Mouse (Mus musculus) forelimb bud, embryonic 11.5 days (tissue): ENCODE results near the gene Colca2.

Experiments used
- DNase-seq: peaks from one replicate; pipeline ENCODE4 v3.0.0-alpha.2; 2012; ENCODE audit warnings: low read depth, low spot score

Gene Colca2

DNA sequence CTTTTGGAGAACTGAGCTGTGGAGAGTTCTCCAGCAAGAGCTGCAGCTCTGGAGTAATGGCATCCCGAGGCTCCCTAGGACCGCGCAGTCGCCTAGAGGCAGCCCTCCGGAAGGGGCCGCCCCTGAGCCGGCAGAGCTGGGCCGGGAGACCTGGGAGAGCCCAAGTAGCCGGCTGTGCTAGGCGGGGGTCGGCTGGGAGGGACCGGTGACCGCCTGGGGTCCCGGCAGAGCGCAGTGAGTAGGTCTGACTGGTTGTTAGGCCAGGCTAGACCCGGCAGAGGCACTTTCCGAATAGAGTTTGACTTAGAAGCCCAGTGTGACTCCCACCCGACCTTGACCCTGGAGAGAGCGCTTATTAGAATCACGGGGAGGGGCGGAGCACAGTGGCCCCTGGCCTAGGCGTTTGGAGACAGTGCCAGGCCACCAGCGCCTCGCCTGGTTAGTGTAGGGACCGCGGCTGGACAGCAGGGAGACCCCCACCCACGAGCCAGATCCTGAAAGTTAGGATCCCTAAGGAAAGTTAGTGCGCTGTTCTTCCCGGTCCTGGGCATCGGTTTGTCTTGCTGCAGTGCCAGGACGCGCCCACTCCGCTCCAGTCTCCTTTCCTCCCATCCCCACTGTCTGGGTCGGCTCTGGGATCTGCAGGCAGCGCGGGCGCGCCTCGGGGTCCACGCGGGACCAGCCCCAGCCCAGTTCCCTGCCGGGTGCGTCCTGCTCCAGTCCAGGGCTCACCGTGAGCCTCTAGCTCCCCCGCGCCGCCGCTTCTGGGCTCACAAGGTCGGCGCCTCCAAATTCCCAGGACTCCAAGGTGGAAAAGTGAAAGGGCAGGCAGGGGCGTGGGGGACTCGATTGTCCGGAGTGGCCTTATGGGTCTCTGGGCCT, at the start of gene Colca2:
Colca2 (minus strand) TSS at position 70 of the 882 bp plus-strand sequence.
- DNase-seq = peak; percentile 78

DNA sequence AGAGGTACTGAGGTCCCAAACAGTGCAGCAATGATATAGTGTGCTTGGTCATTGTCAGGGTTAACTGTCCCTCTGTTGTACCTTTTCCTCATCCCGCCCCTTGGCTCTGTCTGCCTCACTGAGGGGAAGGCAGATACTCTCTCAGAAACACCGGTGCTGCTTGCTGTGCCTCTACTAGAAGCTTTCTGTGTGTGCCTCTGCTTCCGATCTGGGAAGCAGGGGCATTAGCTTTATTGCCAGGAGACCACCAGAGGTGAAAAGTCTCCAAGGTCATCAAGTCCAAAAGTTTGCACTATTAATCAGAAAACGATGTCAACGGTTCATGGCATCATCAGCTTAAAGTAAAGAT, 49.2 kb upstream of the Colca2 start:
- no peak for DNase-seq

DNA sequence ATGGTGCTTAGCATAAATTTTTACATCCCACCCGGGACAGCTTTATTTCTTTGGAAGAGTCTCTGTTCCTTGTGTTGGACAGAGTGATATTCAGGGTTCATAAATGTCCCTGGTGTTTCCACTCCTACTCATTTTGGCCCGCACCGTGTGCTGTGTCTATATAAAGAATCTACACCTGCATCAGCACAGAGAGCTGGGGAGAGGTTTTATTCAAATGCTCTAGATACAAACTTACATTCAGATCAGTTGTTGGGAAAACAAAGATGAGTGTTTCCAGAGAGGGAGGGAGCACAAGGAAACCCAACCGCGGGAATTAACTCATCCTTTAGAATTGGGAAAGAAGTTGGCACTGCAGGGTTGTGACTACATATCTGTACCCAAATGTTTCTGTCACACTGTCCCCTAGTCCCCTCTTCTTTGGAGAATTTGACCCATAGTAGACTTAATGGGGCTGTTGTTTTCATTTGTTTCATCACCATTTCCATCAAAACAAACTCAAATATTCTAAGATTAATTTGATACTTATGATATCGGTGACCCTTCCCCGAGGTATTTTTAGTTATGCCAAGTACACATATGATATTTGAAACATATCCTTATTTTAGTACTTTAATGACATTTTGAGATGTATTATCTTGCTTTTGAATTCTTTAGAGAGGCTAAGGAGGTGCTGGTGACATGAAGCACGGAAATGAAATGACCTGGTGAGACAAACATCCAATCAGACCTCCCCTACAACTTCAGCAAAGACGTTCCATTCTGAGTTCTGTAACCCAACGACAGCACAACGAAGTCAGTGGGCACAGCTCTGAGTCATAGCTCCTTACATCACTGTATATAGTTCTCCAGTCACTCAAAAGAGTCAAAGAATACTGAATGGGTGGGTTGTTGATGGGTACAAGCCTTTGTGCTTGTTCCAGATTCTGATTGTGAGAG, 48.5 kb upstream of the Colca2 start:
- no peak for DNase-seq

DNA sequence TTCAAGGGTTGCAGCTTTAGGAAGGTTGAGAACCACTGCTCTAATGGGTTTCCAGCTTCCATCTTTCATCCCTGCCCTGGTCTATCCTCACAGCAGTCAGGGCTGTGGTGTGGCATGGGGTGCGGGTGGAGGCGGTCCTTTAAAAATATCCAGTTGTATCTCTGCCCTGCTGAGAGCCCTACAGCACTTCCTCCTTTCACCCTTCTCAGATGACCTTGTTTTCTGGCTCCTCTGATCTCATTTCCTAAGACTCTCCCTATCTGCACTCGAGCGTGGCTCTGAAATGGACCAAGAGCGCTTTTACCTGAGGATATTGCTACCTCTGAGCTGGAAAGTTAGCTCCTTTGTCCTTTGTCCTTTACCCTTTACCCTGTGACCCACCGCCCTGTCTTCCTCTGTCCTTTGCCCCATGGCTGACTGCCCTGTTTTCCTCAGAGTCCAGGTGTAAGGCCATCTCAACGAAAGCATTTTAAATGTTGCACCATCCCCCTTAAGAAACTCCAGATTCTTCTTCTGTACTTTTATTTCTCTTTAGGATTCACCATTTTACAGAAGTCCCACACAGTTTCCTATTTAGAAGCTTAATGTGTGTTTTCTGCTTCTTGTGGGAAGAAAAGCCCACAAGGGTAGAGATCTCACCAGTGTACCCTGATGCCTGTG, 46.2 kb upstream of the Colca2 start:
- no peak for DNase-seq

DNA sequence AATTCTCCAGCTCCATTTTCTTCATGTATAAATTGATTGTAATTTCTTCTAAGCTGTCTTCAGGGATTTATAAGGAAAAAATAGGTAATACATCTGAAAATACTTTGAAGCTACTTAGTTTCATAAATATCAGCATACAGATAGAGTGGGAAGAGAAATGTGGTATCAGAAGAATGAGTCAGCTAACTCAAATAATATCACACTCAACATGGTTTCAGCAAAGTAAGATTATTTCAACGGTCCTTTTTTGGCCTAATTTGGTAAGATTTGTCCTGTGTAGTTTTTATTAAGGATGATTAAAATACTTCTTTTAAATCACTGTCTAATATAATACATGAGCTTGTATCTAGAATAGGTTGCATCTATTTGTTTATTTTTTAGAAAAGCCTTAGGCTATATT, 41.7 kb upstream of the Colca2 start:
- DNase-seq = no peak

DNA sequence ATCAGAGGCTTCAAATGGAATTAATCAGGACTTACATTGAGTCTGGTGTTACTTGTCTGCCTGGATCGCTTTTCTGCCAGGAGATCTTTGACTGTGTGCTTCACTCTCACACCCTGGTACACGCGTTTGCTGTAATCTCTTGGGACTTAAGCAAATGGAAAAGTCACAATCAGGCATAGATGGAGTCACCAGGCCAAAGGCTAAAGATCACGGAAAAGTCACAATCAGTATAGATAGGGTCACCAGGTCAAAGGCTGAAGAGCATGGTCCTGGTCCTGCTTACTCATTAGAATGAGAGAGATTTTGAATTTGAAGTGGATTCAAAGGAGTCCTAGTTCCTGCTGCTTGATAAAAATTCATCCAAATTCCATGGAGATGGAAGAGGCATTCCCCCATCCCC, 39.9 kb upstream of the Colca2 start:
- no peak for DNase-seq

DNA sequence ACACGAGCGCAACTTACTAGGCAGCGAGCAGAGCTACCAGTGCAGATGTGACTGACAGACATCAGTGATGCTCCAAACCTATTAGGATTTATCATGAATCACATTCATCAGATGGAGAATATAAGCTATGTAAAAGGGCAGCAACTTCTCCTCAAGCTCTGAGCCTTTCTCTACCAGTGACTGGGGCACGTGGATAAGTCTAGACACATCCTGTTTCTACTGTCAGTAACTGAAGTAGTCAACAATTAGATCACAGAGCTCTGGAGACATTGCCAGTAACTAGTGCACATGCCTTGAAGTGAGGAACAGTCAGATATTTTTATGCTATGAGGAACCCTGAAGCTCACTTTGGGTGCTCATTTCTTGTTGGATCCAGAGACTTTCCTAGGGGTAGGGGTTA, 39.0 kb upstream of the Colca2 start:
- DNase-seq = no peak

DNA sequence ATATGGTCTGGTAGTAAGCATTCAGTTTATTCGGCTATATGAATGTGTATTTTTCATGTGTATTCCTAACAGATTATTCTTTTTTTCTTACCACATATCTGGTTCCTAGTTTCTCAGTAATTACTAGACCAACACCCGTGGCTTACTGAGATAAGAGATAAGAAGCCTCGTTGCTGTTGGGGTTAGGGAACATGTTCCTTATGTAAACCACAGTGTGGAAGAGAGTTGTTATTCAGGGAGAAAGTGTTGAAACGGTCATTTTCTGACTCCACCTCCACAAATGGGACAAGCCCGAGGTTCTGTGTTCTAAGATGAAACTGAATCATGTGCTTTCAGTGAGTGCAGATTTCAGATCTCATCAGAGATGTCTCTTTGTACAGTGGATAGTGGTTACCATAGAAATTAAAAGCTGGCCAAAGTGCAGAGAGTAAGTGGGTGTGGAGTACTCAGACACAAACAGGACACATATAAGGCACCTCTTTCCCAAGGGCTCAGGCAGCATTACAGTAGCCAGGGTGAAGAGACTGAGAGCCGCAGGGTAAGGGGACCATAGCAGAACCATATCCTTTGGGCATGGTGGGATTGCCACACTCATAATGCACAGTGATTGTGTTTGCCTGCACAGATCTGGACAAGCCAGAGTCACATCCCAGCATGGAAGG, 37.2 kb upstream of the Colca2 start:
- no peak for DNase-seq

DNA sequence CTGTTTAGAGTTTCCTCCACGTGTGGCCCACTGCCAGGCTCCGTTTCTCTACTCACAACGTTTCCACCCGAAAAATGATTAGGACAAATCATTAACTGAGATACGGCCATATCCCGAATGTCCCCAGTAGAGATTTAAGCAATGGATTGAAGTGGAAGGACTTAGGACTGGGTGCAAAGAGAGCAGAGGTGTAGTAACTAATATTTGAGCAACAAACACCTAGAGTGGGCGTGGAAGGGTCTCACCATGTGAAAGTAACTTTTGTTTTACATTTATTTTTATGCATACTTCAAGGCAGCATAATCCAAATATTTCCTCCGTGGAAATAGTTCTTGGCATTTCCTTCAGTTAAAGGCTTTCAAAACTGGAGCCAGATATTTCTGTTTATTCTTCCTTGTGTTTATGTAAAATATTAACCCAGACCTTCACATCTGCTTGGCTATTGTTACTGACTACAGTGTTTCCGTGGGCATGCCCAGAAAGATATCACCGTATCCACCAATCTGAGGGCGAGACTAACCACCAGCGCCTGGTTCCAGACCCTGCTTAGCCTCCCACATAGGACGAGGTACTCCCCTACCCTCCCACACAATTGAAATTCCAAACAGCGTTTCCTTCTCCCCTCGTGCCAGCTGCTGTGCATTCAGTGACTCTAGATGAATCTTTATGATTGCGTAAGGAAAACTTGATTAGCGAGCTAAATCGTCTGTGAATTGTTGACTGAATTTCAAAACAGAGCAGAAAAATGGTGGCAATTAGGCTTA, 34.4 kb upstream of the Colca2 start:
- DNase-seq = no peak

DNA sequence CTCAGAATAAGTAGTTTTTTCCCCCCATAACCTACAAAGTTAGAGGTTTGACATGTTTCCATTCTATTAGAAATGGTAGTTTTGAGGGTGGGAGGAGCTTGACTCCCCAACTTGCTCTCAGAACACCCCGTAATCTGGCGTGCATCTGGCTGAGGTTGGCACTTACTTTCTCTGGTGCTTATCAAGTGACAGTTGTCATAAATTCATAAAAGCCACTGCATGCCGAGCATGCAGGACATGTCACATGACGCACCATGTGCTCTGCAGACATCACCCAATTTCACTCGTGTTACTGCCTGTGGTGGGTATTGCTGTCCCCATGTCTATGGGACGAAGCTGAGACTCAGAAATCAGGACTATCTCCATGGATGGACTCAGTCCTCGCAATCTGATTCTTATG, 32.1 kb upstream of the Colca2 start:
- DNase-seq = no peak

DNA sequence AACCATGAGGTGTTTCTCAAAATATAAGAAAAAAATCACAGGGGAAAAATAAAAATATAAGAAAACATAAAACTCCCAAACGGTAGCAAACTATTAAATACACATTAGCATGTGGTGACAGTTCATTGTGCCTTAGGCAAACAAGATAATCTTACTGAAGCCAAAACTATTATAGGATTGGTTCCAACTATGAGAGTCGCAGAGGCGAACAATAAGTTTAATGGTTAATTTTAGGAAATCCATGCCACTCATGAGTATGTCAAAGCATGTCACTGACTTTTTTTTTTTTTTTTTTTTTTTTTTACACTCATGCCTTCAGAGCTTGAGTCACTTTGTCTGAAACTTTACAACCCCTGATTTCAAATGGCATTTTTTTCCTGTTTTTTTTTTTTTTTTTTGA, 28.0 kb upstream of the Colca2 start:
- no peak for DNase-seq

DNA sequence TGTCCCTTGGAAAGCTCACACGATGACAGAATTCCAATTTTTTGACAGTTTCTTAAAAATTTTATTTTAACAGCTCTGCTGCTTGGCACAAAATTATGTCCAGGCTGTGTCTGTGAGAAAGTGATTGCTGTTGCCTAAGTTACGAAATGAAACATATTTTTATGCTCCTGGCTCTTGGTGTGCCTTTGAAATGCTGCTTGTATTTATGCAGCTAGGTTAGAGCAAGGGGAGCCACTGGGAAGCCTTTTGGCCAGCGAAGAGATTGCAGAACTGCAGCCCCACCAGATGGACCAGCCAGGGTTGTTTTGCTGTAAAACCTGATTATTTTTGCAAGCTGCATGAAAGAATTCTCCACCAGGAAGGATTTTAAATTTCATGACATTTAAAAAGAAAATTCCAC, 26.8 kb upstream of the Colca2 start:
- no peak for DNase-seq

DNA sequence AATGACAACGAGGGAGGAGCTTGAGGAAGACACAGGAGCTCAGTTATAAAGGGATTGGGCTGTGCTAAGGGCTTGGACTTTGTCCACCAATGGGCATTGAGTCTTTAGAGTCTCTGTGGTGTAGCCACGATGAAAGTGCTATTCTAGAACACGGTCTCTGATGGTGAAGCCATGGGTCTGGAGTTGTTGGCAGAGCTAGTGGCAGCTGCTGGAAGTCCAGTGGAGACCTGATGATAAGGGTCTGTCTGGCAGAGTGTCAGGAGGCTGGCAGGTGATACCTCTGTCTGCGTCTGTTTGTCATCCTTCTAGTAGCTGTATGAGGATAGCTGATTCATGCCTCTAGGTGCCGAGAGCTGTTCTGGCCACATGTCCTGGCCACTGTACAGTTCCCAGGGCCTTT, 25.6 kb upstream of the Colca2 start:
- DNase-seq = no peak

DNA sequence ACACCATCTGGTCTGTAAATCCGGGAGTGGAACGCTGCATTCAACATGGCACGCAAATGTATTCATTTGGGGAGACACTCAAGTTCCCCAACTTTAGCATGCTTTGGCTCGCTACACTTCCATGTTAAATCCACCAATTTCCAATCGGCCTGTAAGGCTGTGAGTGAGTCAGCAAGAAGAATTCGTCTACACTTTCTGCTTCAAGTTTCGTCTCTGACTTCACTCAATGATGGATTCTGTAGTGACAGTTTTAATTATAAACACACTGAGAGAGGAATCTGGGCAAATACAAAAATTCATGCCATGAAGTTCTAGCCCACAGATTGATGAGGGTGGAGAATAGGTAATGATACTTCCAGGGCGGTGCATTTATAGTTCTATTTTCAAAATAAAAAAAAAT, 15.2 kb upstream of the Colca2 start:
- DNase-seq = no peak

DNA sequence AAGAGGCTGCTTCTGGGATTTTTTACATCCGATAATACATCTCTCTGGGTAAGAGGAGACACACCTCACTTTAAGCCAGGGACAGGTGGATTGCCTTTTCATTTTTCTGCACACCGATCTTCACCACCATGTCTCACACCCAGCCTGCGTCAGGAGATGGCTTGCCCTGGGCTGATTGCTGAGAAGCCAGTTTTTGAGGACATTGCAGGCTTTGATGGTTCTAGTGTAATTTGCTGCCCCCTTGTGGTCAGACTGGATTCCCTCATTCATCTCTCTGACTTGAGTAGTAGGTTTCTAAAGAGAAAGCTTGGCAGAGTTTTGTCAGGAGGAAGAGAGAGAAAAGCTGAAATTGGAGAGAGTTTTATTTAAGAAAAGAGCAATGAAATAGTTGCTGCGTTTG, 14.3 kb upstream of the Colca2 start:
- peak; percentile 87 for DNase-seq

DNA sequence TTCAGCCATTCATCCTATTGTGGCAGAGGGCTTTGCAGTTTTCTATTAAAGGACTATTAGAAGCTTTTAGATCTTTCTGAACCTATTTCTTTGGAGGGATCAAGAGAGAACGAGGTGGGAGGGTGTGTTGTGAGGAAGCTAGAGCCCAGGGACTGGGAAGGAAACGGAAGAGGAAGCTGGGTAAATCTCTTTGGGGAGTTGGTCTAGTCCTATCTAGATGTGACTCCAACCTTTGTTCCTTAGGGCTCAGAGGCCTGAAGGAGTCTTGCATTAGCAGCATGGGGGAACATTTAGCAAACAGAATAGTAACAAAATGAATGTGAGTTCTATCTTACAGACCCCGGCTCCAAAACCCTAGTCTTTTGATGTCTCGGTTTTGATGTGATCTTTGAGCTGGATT, 12.6 kb upstream of the Colca2 start:
- no peak for DNase-seq

DNA sequence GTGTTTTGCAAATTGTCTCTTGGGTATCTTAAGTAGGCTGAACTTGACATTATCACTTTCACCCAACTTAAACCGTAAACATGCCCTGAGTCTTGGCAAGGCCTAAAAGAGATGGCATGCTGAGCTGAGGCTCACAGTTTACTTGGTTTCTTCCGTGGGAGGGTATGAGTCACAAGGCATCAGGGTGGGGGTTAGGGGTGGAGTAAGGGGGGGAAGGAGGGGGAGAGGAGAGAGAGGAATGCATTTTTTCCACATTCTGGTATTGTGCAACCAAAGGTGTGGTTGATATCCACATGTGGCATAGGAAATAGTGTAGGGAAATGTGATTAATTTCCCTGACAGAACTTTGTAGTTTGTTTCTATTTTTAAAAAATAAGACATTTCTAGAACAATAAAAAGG, 7.7 kb upstream of the Colca2 start:
- DNase-seq = no peak

DNA sequence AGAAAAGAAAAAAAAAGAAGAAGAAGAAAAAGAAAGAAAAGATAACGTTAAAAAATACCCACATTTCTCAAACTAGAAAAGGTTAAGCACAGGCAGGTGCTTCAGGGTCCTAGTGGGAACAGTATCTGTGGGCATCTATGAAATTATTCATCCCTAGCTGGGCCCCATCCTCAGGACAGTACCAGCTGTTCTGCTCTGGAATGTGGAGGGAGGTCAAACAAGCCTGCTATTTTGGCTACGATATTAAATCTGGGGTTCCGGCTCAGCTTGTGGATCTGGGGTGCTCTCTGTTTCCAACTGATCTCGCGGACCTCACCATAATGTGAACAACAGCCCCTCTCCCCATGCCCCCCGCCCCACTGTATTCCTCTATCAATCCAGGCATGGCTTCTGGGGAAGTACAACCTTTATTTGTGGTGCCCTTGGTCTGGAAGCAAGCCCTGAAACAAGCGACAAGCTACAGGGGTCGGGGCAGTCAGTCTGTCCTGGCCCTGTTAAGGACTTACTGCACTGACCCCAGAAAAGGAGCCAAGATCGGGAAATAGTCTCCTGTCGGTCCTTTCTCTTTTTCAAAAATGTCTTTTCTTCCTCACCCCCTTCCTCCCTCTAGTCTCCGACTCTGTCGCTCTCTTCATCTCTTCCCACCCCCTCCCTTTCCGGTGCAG, 403 bp downstream of the Colca2 start:
- DNase-seq = no peak

DNA sequence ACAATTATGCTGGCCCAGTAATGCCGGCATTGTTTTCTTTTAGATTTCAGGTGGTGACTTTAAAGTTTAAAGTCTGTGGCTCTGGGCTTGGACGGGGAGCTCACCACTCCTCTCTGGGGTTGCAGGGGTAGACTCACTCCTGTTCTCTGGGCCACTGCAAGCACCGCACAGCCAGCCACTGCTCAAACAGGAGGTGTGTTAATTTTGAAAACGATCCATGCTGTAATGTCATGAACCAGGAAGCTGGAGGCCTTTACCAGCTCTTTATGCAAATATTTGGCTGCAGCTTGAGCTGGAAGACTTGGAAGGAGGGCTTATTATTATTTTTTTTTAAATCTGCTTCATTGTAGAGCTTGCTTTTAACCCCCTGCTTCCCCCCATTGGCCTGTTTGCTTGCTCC, 3.7 kb downstream of the Colca2 start:
- DNase-seq = no peak

DNA sequence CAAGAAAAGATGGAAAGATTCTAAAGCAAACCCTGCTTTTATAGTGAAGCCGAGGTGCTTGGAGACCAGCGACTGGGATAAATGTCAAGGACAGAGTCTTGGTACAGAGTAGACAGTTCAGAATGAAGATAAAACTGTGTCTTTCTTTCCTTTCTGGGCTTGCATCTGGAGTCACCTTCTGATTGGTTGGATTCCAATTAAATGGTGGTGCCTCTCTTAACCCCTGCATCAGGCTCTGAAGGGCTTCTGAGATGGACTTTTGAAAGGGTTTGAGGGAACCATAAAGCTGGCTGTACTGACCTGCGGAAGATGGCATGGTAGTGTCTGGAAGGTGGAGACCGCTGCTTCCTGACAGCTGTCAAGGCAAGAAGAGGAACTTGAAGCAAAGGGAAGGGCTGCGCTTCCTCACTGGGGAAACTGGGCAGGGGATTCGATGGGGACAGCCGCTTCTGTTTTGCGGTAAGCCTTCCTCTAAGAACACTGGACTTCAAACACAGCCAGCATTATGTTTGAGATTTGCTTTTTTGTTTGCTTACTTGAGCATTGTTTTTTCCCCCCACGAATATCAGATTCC, 4.7 kb downstream of the Colca2 start:
- DNase-seq = no peak
